Mouse (Mus musculus): Measurements from ENCODE around the gene E130308A19Rik.
"Not testable (repeated sequence)": the region's sequence is repeated elsewhere in the genome, so short reads cannot be mapped to it uniquely, and the experiment has no call there.

Gene E130308A19Rik

DNA sequence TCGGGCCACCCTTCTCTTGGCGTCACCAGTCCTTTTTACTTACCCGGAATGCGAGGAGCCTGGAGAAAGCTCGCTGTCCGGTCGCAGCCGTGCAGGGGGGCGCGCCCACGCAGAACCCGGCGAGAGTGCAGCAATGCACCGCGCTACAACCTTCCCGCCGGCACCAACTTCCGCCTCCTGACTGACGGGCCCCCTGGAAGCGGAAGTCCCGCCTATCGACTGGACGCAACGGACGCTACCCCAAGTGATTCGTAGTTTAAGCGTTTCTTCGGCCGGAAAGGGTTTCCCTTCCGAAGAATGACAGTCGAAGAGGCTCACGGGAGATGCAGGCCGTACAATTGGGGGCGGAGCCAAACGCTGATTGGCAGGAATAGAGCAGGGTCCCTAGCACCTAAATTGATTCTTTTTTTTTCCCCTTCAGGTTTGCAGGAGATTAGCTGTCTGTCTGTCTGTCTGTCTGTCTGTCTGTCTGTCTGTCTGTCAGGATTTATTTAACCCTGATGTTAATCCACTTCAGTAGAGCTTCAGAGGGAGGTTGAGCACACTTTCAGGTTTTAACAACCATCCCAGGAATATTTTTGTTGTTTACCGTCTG, 157.8 kb downstream of the E130308A19Rik start:
- DNase-seq (ENCODE audit: low read depth, low spot score): peak; percentile 94

DNA sequence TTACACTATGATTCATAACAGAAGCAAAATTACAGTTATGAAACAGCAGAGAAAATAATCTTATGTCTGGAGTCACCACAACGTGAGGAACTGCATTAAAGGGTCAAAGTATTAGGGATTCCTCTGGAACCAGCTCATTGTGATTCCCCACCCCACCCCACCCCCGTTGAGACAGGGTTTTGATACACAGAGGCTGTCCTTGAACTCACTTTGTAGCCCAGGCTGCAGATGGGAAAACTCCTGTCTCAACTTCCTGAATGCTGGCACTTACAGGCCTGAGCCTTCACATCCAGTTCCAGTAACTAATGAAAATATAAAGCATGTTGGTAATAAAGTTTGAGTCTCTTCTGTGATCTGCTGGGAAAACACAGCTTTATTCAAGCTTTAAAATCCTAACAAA, 159.4 kb downstream of the E130308A19Rik start:
- DNase-seq (ENCODE audit: low read depth, low spot score): no peak

DNA sequence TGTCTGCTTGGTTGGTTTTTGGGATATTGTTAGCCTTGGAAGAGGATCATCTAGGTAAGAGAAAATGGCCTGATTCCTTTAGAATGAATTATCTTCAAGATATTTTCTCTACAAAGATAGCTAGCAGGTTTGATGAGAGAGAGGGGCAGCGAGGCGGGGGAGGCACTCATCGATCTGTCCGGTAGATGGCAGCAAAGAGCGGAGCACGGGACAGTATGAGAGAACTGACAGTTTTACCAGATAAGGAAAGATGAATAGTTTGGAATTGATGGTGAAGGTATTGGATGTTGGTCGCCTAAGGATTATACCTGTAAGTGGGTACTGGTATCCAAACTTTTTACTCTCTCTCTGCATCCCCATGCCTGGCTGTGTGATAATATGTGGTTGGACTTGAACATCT, 160.7 kb downstream of the E130308A19Rik start:
- DNase-seq (ENCODE audit: low read depth, low spot score): no peak

GRCm38 (mm10) chr4:59787126-59787525, 161.1 kb downstream of the E130308A19Rik start:
- no peak for DNase-seq (ENCODE audit: low read depth, low spot score)

GRCm38 (mm10) chr4:59789015-59789414, 163.0 kb downstream of the E130308A19Rik start:
- DNase-seq (ENCODE audit: low read depth, low spot score): no peak

DNA sequence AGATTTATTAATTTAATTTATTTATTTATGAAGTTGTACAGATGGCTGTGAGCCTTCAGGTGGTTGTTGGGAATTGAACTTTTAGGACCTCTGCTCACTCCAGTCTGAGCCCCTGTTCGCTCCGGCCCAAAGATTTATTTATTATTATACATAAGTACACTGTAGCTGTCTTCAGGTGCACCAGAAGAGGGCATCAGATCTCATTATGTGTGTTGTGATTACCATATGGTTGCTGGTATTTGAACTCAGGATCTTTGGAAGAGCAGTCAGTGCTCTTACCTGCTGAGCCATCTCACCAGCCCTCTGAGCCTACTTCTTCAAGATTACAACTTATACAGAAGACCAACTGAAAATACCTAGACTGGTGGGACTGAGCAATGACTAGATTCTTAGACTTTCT, 167.6 kb downstream of the E130308A19Rik start:
- DNase-seq (ENCODE audit: low read depth, low spot score): not testable (repeated sequence)

DNA sequence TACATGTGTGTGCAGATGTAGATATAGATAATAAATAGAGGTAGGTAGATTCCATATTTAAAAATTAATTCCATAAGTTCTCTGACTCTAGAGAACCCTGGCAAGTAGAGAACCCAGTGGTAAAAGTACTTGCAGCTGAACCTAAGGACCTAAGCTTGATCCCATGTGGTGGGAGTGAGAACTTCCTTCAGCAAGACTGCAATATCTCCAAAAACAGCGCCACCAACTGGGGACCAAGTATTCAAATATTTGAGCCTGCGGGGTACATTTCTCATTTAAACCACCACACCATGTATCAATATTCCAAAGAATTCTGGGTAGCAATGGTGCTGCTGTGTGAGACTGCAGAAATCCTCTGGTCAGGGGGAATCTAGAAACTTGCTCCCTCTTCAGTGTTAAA, 168.1 kb downstream of the E130308A19Rik start:
- DNase-seq (ENCODE audit: low read depth, low spot score): no peak

- DNase-seq (ENCODE audit: low read depth, low spot score): no peak
These were observed 169.9 kb downstream of the E130308A19Rik start for GRCm38 (mm10) chr4:59795788-59796455.

DNA sequence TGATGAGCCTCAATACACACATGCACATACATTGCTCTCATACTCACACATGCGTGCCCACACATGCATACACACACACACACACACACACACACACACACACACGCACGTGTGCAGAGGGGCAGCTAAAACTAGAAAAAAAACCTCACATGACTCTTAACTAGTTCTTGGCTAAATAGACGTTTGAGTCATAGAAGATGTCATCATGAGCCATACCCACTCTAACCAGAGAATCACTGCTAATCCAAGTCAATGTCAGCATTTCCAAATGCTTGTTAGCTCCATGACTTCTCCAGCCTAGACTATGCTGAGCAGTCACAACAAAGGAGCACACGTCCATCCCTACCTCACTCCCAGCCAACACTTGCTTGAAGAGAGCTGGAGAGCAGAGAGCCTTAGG, 174.2 kb downstream of the E130308A19Rik start:
- DNase-seq (ENCODE audit: low read depth, low spot score): no peak

DNA sequence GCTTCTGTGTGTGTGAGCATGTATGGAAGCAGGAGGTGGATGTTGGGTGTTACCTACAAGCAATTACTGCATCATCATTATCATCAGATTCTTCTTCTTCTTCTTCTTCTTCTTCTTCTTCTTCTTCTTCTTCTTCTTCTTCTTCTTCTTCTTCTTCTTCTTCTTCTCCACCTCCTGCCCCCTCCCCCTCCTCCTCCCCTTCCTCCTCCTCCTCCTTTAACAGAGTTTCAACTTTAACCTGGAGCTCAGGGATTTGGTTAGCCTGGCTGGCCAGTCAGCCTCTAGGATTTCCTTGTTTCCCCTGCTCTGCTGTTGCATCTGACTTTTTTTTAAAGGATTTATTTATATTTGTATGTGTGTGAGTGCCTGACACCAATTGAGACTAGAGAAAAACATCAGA, 175.5 kb downstream of the E130308A19Rik start, which contains the start of gene Inip:
Gene Inip (minus strand): TSS at position 101 of the 400 bp plus-strand sequence.
- DNase-seq (ENCODE audit: low read depth, low spot score): no peak

- DNase-seq (ENCODE audit: low read depth, low spot score): no peak
These were observed 176.1 kb downstream of the E130308A19Rik start for GRCm38 (mm10) chr4:59802107-59802506.

DNA sequence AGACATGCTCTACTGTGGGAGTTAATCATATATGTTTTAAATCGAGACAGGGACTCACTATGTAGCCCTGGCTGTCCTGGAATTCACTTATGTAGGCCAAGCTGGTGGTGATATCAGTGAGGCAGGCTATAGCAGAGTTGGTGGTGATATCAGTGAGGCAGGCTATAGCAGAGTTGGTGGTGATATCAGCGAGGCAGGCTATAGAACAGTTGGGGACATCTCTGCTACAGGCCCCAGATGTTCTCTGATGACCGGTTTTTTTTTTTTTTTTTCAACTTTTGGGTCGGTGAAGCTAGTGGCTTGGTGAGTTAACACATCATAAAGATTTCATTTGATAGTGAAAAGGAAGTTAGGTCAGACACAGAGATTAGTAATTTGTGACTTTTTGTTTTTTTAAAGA, 176.8 kb downstream of the E130308A19Rik start:
- DNase-seq (ENCODE audit: low read depth, low spot score): no peak

DNA sequence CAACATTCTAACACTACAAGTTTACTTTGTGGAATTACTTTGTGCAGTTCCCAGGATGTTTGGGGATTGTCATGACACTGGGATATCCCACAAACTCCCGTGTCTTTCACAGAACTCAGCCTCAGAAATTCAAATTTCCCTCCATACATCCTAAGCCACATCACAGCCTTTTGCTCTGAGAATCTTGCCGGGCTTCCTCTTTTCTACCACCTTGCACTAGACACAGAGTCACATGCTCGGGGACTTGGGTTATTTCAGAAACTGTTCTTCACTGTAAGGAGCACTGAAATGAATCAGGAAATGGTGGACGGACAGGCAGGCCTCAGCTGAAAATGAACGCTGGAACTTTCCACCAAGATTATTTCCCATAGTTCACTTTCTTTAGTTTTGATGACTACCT, 177.3 kb downstream of the E130308A19Rik start:
- DNase-seq (ENCODE audit: low read depth, low spot score): no peak

- DNase-seq (ENCODE audit: low read depth, low spot score): no peak
These were observed 178.7 kb downstream of the E130308A19Rik start for GRCm38 (mm10) chr4:59804754-59805153.

DNA sequence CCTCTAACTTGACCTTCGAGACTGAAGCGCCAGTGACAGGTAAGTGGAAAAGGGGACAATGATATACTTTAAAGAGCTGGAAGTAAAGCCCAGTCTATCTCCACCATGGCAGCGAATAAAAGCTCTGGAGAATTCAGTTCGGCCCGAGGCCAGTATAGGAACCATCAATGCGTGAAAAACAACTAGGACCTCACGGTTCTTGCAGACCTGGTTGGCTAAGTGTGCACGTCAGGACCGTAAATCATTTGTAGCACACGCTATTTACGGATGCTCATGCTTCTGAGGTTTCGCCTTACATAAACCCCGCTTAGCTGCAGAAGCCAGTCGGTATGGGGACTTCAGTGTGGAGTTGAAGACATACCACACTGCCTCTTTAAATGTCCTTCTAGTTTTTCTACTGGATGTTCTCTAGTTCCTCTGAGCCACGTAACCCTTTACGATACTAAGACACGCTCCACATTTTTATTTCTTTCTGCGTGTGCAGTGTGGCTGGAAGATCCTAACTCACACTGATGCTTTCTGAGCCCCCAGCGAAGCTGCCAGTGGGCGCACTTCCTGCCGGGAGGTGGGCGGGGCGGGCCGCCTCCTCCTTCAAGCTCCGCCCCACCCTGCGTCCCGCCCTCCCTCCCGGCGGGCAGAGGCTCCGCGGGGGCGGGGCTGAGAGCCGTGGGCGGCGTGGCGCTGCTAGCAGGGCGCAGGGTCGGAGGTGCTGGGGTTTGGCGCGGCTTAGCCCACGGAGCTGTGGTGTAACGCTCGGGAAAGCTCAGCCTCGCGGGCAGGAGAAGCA, 179.4 kb downstream of the E130308A19Rik start, which contains the start of gene Snx30:
Gene Snx30 (plus strand): TSS at position 660 of the 787 bp plus-strand sequence.
- peak; percentile 81 for DNase-seq (ENCODE audit: low read depth, low spot score)

DNA sequence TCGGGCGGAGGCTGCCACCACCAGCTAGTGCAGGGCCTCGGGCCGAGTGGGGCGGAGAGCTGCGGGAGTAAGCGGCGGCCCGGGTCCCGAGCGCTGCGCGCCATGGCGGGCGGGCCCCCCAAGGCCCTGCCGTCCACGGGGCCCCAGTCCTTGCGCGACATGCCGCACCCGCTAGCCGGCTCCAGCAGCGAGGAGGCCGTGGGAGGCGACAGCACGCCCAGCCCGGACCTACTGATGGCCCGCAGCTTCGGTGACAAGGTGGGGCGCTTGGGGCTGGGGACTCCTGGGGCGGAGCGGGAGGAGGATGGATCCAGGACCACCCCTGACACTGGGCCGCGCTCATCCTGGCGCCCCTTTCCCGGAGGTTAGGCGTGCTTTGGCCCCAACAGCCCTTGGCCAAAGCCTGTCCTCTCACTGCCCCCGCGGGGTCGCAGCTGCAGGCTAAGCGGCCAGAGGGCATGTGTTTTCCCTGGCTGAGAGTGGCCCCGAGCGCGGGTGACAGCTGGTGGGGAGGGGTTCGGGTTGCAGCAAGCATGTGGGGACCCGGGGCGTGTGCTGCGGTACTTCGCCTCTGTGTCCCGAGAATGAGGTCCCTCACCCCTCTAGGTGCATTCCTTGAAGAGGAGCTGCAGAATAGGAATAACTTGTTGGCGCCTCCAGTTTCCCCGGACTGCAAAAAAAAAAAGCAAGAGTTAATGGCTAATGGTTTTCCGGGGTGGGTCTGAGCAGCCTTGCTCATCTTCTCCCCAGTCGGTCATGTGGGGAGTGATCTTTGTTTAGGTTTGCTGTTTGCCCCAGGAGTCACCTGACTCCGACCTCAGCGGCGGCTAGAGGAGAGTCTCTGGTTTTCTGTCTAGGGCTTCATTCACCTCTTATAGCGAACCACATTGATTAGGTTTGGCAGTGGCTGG, 180.2 kb downstream of the E130308A19Rik start:
- no peak for DNase-seq (ENCODE audit: low read depth, low spot score)

GRCm38 (mm10) chr4:59806879-59807195, 180.8 kb downstream of the E130308A19Rik start:
- DNase-seq (ENCODE audit: low read depth, low spot score): no peak

DNA sequence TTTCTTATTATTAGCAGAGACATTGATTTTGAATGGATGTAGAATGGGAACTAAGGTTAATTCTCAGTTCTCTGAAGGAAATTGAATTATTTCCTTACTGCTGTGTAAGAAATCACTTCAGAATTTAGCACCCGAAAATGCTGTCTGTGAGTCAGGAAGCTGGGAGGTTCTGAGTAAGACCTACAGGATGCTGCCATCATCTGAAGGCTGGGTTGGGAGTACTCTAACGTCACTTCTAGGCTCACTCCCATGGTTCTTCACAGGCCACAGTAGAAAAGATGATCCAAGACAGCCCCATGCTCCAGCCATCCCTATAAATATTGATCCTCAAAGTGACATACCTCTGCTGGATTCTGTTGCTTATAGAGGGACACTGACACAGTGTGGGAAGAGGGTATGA, 181.5 kb downstream of the E130308A19Rik start:
- DNase-seq (ENCODE audit: low read depth, low spot score): no peak

- no peak for DNase-seq (ENCODE audit: low read depth, low spot score)
These were observed 182.4 kb downstream of the E130308A19Rik start for GRCm38 (mm10) chr4:59808396-59808795.

All from retina, adult 2 months (tissue).